Mouse (Mus musculus) cortical plate, adult 2 months (tissue): Measurements from ENCODE around the gene Adprh.

ENCODE experiments used
- CTCF ChIP-seq: fragments of 200-500 bp; IDR thresholded peaks from 2 replicates; pipeline ENCODE4 v1.5.1; 2011; ENCODE audit warnings: mild to moderate bottlenecking, control low read depth, low read length; ENCODE audit not compliant: insufficient read depth; ENCODE audit errors: extremely low read depth
- POLR2A ChIP-seq: fragments of 200-500 bp; IDR thresholded peaks from 2 replicates; pipeline ENCODE4 v1.6.1; 2011; ENCODE audit warnings: mild to moderate bottlenecking, low read length, control low read depth; ENCODE audit not compliant: insufficient read depth; ENCODE audit errors: extremely low read depth

- TF ChIP-seq POLR2A (no peak), CTCF (no peak)
These were observed 3.3 kb upstream of the Adprh start, which contains the start of gene Cd80 for GRCm38 (mm10) chr16:38455511-38456418.
